Mouse (Mus musculus) left cerebral cortex, postnatal 4 days (tissue): ENCODE results near the gene Glyctk. TPM values are rescaled to one million over a fixed set of nuclear protein-coding genes. Genes with fewer than 3 reads are reported as not detected.

Experiments
- DNase-seq: peaks from one replicate; pipeline ENCODE4 v3.0.0-alpha.2; 2022
- intact Hi-C: fragments of 180-260 bp; cut with DNase I; formaldehyde crosslinking; loops from one replicate; pipeline ENCODE4 v1.15.1; 2025
- total RNA-seq, 2 experiments: library from RNA; stranded (reverse); gene quantifications; 2 replicates each; pipeline ENCODE4 v1.2.3; 2021

Glyctk gene
- total RNA-seq, 2 experiments from 2014 or later: 2.7 to 3.5 TPM

DNA sequence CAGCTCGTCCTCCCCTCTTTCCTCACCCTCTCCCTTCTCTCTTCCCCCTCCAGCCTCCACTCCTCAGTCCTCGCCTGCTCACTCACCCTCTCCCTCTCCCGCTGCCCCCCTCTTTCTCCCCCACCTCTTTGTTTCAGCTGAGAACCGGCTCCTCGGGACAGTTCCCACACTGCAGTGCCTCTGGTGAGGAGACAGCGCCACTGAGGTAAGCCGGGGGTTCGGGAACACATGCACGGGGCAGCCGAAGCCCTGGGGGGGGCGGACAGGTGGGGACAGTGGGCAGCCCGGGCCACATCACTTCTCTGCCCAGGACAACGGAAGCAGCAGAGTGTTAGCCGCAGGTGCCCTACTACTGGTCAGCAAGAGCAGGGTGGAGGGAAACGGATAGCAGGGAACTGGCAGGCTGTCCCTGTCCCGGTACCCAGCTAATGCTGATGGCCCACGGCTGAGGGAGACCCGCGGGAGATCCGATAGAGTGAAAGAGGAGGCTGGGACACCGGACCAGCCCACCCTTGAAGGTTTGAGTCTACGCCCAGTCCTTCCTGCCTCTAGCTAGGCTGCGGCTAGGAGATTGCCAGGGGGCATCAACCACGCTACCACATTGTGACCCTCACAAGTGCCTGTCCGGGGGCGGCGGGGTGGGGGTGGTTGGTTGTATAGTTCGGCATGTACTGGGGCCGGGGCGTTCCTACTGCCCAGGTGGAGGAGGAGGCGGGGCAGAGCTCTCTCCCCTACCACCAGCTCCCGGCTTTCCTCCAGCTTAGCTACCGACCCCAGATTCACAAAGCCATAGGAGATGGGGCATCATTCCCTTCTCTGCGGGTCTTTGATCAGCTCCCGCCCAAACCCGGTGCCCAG lies 9.2 kb downstream of the Glyctk start:
- peak; percentile 42 for DNase-seq
- intact Hi-C loops: no loop called here

DNA sequence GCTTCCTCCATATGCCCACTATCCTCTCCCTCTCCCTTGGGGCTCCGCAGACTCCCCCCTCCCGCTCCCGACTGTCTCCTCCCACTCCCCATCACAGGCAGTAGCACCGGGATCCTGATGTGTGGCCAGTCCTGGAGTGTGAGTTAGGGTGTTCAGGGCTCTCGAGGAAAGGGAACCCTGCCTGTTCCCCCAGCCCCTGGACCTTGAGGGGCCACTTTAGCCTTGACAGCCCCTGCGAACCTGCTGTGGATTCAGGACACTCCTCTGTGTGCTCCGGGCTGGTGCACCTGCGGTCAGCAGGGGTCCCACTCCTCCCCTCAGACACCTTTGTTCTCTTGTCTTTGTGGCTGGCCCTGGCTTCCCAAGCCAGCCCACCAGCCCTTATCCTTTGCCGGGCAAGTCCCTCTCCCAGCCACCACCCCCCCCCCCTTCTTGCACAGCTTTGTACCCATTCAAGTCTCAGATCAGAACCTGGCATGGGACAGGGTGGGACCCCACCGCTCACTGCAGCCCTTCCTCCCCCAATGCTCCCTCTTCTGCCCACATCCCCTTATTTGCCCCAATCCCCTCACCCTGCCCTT lies 10.0 kb downstream of the Glyctk start:
- intact Hi-C loops: no loop called here
- DNase-seq: no peak

DNA sequence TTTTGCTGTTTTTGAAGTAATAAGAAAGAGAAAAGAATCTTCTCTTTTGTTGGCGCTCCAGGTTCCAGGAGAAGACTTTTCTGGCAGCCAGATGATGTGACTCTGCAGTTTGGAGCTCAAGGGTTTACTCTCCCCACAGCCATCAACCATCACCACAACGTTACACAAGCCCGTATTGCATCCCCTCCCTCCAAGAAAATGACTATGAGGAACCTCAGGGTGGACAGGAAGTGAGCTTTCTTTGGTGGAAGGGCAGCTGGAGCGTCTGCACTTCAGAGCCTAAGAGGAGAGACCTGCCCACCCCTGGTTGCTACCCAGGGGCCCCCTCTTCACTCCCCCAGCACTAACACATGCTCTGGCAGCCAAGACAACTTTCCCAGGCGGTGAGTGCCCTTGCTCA lies 10.7 kb downstream of the Glyctk start:
- intact Hi-C loops: no loop called here
- DNase-seq: no peak

DNA sequence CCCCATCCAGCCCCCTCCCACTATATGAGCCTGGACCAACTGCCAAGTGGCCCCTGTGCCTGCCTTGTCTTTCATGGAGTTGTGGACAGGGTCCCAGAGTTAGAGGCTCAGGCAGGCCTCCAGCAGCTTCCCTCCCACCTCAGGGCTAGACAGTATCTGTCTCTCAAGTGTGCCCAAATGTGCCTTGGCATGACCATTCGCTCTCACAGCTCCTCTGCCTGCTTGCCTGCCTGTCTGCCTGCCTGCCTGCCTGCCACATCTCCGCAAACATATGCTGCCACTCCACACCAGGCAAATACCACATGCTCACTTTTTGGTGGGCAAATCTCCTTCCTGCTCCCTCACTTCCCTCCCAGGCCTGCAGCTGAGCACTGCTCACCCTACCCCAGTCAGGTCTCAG lies 12.4 kb downstream of the Glyctk start:
- DNase-seq: peak; percentile 64
- intact Hi-C loops: no loop called here

DNA sequence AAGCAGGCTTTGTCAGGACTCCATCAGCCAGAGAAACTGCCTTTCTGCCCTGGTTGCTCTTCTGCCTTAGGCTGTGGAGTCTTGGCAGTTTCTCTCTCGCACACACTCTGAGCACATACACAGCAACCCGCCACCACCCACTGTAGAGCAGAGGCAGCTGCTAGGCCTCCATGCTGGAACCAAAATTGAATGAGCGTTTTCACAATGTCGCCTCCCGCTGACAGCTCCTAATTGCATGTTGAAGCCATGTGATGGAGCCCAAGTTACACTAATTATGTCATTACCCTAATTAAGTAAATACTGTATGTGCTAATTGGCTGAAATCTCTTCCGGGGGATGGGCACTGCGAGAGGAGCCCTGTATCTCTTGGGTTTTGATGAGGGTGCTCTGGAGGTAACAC lies 13.8 kb downstream of the Glyctk start:
- intact Hi-C loops: no loop called here
- DNase-seq: peak; percentile 66

DNA sequence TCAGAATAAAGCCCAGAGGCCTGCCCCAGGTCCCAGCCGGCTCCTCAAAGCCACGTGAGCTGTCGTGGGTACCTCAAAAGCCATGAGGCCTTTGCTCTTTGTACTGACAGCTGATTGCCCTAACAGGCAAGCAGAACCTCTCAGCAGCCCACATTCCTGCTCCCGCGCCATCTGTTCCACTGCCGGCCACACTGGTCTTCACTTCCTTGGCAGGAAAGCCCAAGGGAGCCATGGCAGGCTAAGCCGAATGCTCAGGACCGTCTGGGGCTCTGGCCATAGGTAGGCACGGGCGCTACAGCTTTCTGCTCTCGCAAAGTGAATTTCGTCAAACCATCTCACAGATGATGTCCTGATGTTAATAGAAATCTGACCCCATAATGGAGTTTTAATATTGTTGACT lies 16.0 kb downstream of the Glyctk start:
- intact Hi-C loops: no loop called here
- DNase-seq: peak; percentile 73

DNA sequence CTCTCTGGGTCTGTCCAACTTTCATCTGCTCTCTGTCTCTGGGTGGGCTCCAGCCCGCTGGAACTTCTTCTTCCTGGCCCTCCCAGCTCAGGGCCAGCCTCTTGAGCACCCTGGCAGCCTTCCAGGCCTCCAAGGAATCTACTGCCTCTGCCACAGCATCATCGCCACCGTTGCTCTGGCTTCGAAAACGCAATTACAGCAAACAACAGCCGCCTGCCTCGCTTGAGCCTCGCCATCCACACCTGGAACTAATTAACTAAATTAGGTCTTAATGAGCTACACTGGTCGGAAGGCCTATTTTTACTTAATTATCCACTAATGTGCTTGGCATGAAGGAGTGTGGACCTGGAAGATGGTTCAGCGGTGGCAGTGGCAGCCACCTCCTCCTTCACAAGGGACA lies 18.2 kb downstream of the Glyctk start:
- intact Hi-C loops: no loop called here
- peak; percentile 84 for DNase-seq

DNA sequence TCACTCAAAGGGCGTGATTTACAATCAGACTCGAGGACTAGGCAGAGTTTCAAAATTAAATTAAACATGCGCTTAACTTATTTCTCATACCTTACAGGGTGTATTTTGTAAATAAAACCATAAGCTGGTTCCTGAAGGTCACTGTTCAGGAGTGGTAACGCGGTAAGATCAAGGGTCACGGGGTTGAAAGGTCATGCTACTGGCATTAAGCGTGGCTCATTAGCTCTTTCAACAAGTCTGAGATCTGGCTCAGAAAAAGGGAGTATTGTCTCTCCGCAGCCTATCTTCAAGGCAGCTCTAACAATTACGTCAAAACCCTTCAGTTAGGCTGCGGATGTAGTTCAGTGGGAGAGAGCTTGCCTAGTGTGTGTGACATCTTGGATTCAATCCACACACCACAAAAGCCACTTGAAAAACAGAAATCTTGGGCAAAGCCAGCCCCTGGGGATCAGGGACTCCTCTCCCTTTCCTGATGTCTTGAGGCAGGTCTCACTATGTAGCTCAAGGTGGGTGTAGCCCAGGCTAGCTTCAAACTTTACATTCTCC lies 20.2 kb downstream of the Glyctk start:
- DNase-seq: no peak
- intact Hi-C loops: no loop called here

DNA sequence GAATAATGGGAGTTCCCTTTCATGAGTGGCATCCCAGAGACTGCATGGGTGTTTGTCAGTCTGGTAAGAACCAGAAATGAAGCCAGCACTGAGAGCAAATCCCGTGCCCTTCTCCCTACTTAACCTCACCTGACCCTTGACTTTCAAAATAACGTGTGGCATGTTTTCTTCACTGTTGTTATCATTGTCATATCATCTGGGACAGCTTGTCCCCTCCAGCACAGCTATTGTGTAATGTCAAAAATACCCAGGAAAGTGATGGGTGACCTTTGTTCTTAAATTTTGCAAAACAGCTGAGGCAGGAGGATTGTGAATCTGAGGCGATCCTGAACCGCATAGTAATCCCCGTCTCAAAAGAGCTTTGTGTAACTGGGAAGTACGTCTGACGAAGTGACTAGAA lies 27.7 kb downstream of the Glyctk start:
- intact Hi-C loops: no loop called here
- no peak for DNase-seq

DNA sequence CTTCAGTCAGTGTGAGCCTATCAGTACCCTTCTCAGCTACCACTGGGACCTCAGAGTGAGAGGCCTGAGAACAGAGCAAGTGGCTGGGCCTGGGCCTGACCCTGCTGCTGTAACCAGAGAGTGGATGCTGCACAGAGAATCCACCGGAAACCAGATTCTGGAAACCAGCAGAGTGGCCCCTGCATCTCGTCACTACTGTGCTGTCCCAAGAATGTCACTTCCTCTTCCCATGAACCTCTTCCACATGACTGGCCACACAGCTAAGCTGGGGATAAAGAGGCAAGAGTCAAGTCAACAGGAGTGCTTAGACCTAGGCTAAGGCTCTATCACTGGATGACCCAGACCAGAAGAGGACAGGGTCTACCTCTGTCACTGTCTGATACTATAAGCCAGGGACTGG lies 28.9 kb downstream of the Glyctk start:
- intact Hi-C loops: no loop called here
- DNase-seq: no peak

DNA sequence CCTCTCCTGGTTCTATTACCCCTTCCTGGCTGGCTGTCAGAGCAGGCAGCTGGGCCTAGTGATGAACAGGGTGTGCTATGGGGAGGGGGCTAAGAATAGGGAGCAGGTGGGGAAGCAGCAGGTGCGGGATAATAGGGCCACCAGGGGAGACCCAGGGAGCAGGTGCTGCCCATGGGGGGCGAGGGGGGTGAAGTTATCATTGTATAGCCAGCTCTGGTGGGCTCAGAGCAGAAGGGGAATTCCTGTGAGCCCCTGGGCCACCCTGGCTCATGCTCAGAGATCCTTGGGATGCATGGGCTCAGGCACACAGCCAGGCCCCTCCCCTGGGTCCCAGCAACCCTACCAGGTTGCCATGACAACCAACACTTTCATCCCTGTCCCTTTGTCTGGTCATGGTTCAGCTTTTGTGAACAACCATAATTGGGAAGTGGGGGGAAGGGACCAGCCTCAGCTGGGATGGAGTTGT lies 31.1 kb downstream of the Glyctk start:
- intact Hi-C loops: no loop called here

DNA sequence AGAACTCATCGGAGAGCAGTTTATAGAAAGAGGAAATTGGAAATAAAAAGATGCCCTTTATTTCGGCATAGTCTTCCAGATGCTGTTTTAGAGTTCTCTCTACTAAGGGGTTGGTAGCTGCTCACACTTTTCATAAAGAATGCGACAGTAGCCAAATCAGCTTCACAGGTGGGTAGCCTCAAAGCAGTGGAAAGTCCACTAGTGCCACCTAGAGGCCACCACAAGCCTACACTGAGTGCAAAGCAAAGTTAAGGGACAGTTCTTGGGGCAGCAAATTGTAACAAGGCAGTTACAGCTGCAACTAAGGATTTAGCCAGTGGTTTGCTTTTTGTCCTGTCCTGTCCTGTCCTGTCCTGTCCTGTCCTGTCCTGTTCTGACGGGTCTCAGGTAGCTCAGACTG lies 34.3 kb downstream of the Glyctk start:
- DNase-seq: peak; percentile 35
- intact Hi-C loops: no loop called here

More for the DNA sequence above, 31.1 kb downstream of the Glyctk start:
- peak; percentile 88 for DNase-seq

DNA sequence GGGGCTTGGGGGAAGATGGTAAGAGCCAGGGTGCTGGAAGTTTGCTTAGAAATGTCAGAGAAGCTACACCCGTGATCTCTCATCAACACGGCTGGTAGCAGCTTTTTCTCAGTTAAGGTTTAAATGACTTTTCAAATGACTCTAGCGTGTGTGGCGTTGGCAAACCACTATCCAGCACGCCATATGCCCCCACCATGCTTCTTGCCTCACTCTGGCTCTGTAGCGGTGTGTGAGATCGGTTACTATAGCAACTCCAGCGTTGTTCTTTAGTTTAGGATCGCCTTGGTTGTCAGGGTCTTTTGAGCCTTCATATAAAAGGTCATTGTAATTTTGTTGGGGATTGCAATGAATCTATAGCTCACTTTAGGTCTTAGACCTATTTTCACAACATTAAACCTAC lies 38.9 kb downstream of the Glyctk start:
- intact Hi-C loops: loop anchor here (10.0 kb wide), 3 partner anchors 254 to 714 kb away; no protein-coding TSS in a partner anchor
- no peak for DNase-seq

DNA sequence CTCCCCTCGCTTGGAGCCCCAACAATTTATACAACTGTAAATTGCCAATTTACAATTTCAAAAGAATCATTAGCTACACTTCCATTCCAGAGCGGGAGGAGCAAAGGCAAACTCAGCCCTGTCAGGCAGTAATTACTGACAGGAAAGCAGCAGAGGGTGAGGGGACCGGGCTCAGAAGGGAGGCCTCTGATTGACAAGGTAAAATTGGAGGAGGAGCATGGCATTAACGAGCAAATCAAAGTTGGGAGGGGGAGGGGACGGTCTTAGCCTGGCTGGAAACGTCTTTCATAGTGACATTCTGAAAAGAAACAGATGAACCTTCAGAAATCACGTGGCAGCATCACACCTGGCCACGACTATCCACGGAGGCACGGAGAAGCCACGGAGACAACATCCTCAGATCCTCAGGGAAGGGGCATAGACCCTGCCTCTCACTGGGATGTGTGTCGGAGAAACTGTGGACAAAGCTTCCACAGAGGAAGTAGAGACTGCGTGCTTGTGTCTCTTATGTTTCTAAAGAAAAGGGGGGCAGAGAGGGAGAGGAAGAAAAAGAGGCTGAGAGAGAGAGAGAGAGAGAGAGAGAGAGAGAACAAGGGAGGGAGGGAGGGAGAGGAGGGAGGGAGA lies 42.0 kb downstream of the Glyctk start:
- no peak for DNase-seq

DNA sequence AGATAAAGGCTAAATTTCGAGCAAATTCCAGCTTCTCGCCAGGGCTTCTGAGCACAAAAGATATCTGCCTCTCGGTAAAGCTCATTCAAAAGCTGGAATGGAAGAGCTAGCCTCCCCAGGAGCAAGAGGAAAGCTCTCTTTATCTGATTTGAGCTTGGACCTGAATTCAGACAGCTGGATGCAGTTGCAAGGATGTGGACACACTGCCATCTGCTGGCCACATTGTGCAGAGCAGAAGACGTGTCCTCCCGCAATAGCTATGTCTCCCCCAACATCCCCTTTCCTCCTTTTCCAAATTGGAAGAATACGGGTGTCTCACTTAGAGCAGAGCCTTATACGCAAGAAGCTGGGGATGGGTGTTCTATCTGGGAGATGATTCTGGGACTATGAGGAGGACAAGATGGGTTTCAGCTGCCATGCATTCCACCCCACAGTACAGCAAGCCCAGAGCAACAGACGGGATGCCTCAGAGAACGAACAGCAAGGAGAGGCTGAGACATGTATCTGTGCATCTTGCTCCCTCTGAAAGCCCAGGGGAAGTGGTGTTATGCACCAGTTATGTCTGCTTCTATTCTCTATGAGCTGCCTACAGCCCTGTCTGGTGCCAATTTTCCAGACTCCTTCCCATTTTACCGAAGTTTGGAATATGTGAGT lies 45.0 kb downstream of the Glyctk start:
- intact Hi-C loops: loop anchor here (10.0 kb wide), 3 partner anchors 248 to 708 kb away; no protein-coding TSS in a partner anchor
- DNase-seq: peak; percentile 82

More for the DNA sequence above, 42.0 kb downstream of the Glyctk start:
- intact Hi-C loops: loop anchor here (10.0 kb wide), 3 partner anchors 251 to 711 kb away; no protein-coding TSS in a partner anchor

DNA sequence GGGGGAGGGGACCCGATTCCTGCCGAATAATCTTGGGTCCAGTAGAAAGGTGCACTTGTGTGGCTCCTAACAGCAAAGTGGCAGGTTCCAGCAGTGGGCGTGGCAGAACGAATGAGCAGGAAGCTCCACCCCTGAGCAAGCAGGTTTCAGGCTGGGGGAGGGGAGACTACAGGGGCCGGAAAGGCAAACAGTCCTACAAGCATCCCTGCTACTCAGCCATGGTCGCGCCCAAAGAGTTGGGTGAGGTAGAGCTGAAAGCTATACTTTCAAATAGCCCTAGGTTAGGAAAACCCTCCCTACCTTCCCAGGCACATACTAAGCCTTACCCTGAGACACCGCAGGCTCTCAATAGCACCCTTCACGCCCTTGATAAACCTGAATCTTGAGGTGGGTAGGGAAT lies 51.7 kb downstream of the Glyctk start:
- intact Hi-C loops: no loop called here
- DNase-seq: no peak

DNA sequence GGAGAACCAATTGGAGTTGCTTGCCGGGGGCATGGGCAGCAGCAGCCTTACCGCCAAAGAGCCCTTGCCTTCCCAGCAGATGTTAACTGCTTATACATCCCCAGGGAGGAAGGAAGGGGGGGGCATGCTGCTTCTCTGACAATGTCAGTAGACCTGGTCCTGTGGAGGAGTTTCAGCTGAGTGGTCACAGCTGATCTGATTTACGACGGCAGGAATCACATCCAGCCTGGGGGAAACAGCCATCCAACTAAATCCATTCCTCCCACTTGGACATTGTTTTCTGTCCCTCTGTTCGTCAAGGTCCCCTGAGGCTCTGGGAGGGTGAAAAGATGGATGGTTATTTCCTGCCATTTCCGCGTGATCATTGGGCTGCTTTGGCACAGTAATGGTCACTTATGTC lies 53.5 kb downstream of the Glyctk start:
- DNase-seq: no peak
- intact Hi-C loops: no loop called here
